Mouse (Mus musculus): ENCODE measurements around the gene Taf12. TPM values are rescaled to one million over a fixed set of nuclear protein-coding genes. Genes with fewer than 3 reads are reported as not detected.

The Taf12 gene
- polyA plus RNA-seq, 1 experiment = 26.6 TPM

DNA sequence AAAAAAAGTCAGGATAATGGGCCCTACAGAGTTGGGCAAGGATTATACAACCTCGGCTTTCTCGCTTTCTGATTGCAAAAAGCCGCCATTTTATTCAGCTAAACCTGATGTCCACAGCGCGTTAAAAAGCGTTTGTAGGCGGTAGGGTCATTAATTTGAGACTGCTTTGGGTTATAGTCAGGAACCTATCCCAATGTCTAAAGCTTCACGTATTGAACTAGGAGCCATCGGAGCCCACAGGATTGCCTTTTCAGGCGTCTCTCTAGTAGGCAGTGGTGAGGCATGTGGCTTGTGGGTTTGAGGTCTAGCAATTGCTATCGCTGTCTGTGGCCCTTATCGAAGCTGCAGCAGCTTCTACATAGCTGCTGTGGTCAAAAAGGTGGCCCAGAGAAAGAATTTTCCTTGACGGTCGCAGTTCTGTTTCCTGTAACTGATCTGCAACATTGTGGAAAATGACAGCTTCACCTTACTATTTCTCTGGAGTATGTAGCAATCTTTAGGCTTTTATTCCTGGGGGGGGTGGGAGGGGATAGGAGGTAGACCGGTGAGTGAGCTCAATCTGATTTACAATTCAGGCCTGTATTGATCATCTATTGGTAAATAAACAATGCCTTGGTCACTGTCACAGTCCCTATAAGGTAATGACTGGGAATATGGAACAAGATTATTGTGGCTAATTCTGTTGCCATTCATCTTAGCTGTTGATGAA, 35.1 kb downstream of the Taf12 start:
- peak in 1 of 3 experiments; percentile 24 for TF ChIP-seq MYOG (IDR thresholded peaks at IDR 0.05; ENCODE audit: control insufficient read depth in 1 of 3, insufficient read depth in 1 of 3, insufficient read length in 2 of 3, low read depth in 2 of 3)
- no peak for TF ChIP-seq E2F4 (IDR thresholded peaks at IDR 0.05; ENCODE audit: insufficient read depth)
- TF ChIP-seq USF1 (IDR thresholded peaks at IDR 0.05; ENCODE audit: low read depth) = no peak
- no peak for TF ChIP-seq TCF12 (IDR thresholded peaks at IDR 0.05; ENCODE audit: insufficient read depth, poor library complexity, severe bottlenecking)
- no peak for TF ChIP-seq MAX (IDR thresholded peaks at IDR 0.05; ENCODE audit: low read depth)
- TF ChIP-seq REST (IDR thresholded peaks at IDR 0.05; ENCODE audit: insufficient read depth, insufficient read length) = no peak
- peak; percentile 45 for TF ChIP-seq POLR2AphosphoS2 (IDR thresholded peaks at IDR 0.05; ENCODE audit: insufficient read length, low read depth)
- Histone ChIP-seq H3K36me3 (ENCODE audit: control insufficient read depth, insufficient read depth) (peaks cover 15% of the 10 kb centered on the region), H3ac (ENCODE audit: control insufficient read depth, insufficient read length) (peak overlapping the region; percentile 77), H3K4me3 (peak overlapping the region; percentile 86), H3K4me2 (ENCODE audit: low read depth) (peak overlapping the region; percentile 85), H3K79me2 (ENCODE audit: control insufficient read depth, insufficient read depth) (peaks cover 19% of the 10 kb centered on the region), H3K27me3 (ENCODE audit: control insufficient read depth, insufficient read depth, insufficient read length) (no peaks in the 10 kb centered on the region)

DNA sequence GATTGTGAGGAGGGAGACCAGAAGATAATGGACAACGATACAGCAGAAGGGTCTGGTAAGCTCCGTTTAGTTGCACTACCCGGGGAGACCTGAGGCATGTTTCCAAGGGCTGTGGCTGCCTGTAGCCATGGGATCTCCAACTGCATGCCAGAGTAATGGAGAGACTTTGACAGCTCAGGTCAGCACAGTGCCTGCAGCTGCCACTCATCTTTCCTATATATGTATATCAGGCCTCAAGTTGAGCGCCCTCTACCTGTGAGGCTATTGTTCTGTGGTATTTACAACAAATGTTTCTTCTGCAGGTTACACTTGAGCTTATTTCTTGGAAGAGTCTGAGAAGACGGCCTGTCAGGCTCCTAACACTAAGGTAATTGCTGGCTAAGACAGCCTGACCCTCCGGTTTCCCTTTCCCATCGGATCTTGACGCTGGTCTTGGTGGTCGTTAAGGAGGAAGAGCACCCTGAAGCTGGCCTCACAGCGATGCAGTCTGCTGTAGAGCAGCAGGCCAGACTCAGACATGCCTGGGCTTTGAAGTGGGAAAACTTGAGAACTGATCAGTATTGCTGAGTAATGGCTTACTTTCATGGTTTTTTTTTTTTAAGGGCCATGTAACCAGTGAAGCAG, 35.8 kb downstream of the Taf12 start:
- Histone ChIP-seq H3K27me3 (ENCODE audit: control insufficient read depth, insufficient read depth, insufficient read length) (no peaks in the 10 kb centered on the region), H3K79me2 (ENCODE audit: control insufficient read depth, insufficient read depth) (peaks cover 19% of the 10 kb centered on the region), H3K36me3 (ENCODE audit: control insufficient read depth, insufficient read depth) (peaks cover 15% of the 10 kb centered on the region), H3ac (ENCODE audit: control insufficient read depth, insufficient read length) (peak overlapping the region; percentile 77), H3K4me2 (ENCODE audit: low read depth) (peak overlapping the region; percentile 85), H3K4me3 (peak overlapping the region; percentile 86)
- TF ChIP-seq TCF3 (IDR thresholded peaks at IDR 0.05; ENCODE audit: insufficient read length, low read depth) (no peak), MYOG (IDR thresholded peaks at IDR 0.05; ENCODE audit: control insufficient read depth in 1 of 3, insufficient read depth in 1 of 3, insufficient read length in 2 of 3, low read depth in 2 of 3) (peak in 1 of 3 experiments; percentile 17), USF1 (IDR thresholded peaks at IDR 0.05; ENCODE audit: low read depth) (no peak), MYOD1 (IDR thresholded peaks at IDR 0.05; ENCODE audit: control insufficient read depth in 1 of 3, insufficient read length in 2 of 3, low read depth in 2 of 3) (peak in 2 of 3 experiments; percentile 43 to 58), SRF (IDR thresholded peaks at IDR 0.05; ENCODE audit: control insufficient read depth, insufficient read length, low read depth) (peak; percentile 72), MAX (IDR thresholded peaks at IDR 0.05; ENCODE audit: low read depth) (no peak), POLR2AphosphoS2 (IDR thresholded peaks at IDR 0.05; ENCODE audit: insufficient read length, low read depth) (peak; percentile 65)

DNA sequence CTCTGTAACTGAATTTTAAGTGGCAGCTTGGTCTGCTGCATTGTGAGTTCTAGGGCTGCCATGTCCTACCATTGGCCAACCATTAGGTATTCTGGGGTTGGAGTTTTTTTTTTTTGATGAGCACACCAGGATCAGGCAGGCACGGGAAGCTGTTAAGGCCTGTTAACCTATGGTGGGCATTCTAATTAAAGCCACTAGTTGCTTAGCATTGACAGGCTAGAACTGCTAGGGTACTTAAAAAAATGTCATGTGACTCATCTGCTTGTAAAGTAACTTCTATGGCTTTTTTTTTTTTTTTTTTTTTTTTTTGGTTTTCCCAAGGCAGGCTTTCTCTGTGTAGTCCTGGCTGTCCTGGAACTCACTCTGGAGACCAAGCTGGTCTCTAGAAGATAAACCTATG, 37.0 kb downstream of the Taf12 start:
- no peak for TF ChIP-seq POLR2AphosphoS2 (IDR thresholded peaks at IDR 0.05; ENCODE audit: insufficient read length, low read depth)
- TF ChIP-seq MYOG (IDR thresholded peaks at IDR 0.05; ENCODE audit: control insufficient read depth in 1 of 3, insufficient read depth in 1 of 3, insufficient read length in 2 of 3, low read depth in 2 of 3) = no peak
- no peak for TF ChIP-seq REST (IDR thresholded peaks at IDR 0.05; ENCODE audit: insufficient read depth, insufficient read length)
- no peak for TF ChIP-seq USF1 (IDR thresholded peaks at IDR 0.05; ENCODE audit: low read depth)
- no peak for TF ChIP-seq SRF (IDR thresholded peaks at IDR 0.05; ENCODE audit: control insufficient read depth, insufficient read length, low read depth)
- H3K27me3 ChIP-seq (ENCODE audit: control insufficient read depth, insufficient read depth, insufficient read length) = no peaks in the 10 kb centered on the region

DNA sequence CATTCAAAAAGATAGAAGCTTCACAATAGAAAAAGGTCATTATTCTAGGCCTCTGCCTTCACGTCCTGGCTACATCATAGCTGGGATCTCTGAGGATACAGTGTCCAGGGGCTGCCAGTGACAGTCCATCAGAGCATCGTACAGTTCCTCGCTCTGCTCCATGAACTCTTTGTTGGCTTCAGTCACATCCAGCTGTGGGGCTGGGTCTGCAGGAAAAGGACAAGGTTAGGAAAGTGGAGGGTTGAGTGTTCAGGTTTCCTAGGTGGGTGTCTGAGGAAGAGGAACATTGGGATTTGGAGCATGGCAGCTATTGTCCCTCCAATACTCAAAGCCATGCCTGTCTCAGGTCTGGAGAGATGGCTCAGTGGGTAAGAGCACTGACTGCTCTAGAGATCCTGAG, 37.6 kb downstream of the Taf12 start:
- Histone ChIP-seq H3K4me2 (ENCODE audit: low read depth) (no peak overlapping the region), H3ac (ENCODE audit: control insufficient read depth, insufficient read length) (no peak overlapping the region), H3K36me3 (ENCODE audit: control insufficient read depth, insufficient read depth) (peaks cover 18% of the 10 kb centered on the region), H3K79me2 (ENCODE audit: control insufficient read depth, insufficient read depth) (peaks cover 19% of the 10 kb centered on the region), H3K4me3 (no peak overlapping the region), H3K27me3 (ENCODE audit: control insufficient read depth, insufficient read depth, insufficient read length) (no peaks in the 10 kb centered on the region)
- no peak for TF ChIP-seq REST (IDR thresholded peaks at IDR 0.05; ENCODE audit: insufficient read depth, insufficient read length)
- TF ChIP-seq USF1 (IDR thresholded peaks at IDR 0.05; ENCODE audit: low read depth) = no peak
- no peak for TF ChIP-seq MAX (IDR thresholded peaks at IDR 0.05; ENCODE audit: low read depth)
- peak; percentile 64 for TF ChIP-seq POLR2AphosphoS2 (IDR thresholded peaks at IDR 0.05; ENCODE audit: insufficient read length, low read depth)
- TF ChIP-seq TCF12 (IDR thresholded peaks at IDR 0.05; ENCODE audit: insufficient read depth, poor library complexity, severe bottlenecking) = no peak
- no peak for TF ChIP-seq MYOG (IDR thresholded peaks at IDR 0.05; ENCODE audit: control insufficient read depth in 1 of 3, insufficient read depth in 1 of 3, insufficient read length in 2 of 3, low read depth in 2 of 3)

More for the DNA sequence above, 37.0 kb downstream of the Taf12 start:
- Histone ChIP-seq H3K36me3 (ENCODE audit: control insufficient read depth, insufficient read depth) (peaks cover 15% of the 10 kb centered on the region), H3ac (ENCODE audit: control insufficient read depth, insufficient read length) (no peak overlapping the region), H3K4me3 (no peak overlapping the region), H3K4me2 (ENCODE audit: low read depth) (no peak overlapping the region), H3K79me2 (ENCODE audit: control insufficient read depth, insufficient read depth) (peaks cover 19% of the 10 kb centered on the region)

DNA sequence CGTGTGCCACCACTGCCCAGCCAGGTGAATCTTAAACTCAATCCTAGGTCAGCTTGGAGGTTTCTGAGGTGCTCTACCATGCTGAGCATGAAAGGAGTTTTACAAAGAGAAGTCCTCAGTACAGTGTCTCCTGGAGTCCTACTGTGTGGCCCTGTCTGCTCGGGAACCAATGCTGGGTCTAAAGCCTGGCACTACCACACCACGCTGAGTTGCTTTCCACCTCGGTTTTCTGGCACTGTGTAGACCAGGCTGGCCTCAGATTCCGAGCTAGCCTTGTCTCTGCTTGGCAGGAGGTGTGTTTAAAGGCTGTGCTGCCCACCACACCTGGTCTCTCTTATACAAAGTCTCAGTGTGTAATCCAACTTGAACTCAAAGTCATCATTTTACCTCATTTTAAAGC, 38.5 kb downstream of the Taf12 start:
- H3K27me3 ChIP-seq (ENCODE audit: control insufficient read depth, insufficient read depth, insufficient read length) = no peaks in the 10 kb centered on the region
- no peak overlapping the region for H3ac ChIP-seq (ENCODE audit: control insufficient read depth, insufficient read length)
- no peak overlapping the region for H3K4me3 ChIP-seq
- H3K36me3 ChIP-seq (ENCODE audit: control insufficient read depth, insufficient read depth) = peaks cover 24% of the 10 kb centered on the region
- no peak overlapping the region for H3K4me2 ChIP-seq (ENCODE audit: low read depth)
- no peak for TF ChIP-seq MAX (IDR thresholded peaks at IDR 0.05; ENCODE audit: low read depth)
- TF ChIP-seq CEBPB (IDR thresholded peaks at IDR 0.05; ENCODE audit: insufficient read depth, poor library complexity, severe bottlenecking) = no peak
- TF ChIP-seq POLR2AphosphoS2 (IDR thresholded peaks at IDR 0.05; ENCODE audit: insufficient read length, low read depth) = peak; percentile 60
- TF ChIP-seq TCF12 (IDR thresholded peaks at IDR 0.05; ENCODE audit: insufficient read depth, poor library complexity, severe bottlenecking) = no peak
- no peak for TF ChIP-seq E2F4 (IDR thresholded peaks at IDR 0.05; ENCODE audit: insufficient read depth)
- no peak for TF ChIP-seq TCF3 (IDR thresholded peaks at IDR 0.05; ENCODE audit: insufficient read length, low read depth)
- H3K79me2 ChIP-seq (ENCODE audit: control insufficient read depth, insufficient read depth) = peaks cover 19% of the 10 kb centered on the region

Measured in myocyte (in vitro differentiated cells).